Mouse (Mus musculus): ENCODE data around the gene Nps. TPM values are rescaled to one million over a fixed set of nuclear protein-coding genes. Genes with fewer than 3 reads are reported as not detected.

The Nps gene
- total RNA-seq, 2 experiments from 2014 or later, result not detected

Other genes with a start within 250 kb of the Nps start
- not detected in 2 replicates for gene Foxi2, start 151.6 kb downstream of the Nps start, total RNA-seq (2015)
- not detected in 2 replicates for gene Foxi2, start 151.6 kb downstream of the Nps start, total RNA-seq (2017)

Data from megakaryocyte, adult 5-6 weeks (primary cell).